Mouse (Mus musculus) heart, postnatal 0 days (tissue): ENCODE measurements around the gene Tmem98.

Experiments used
- CTCF ChIP-seq: IDR thresholded peaks from 2 replicates; pipeline ENCODE4 v1.5.1; 2016; ENCODE audit warnings: antibody characterized with exemption, control low read depth, low read depth
- EP300 ChIP-seq: IDR thresholded peaks from 2 replicates; pipeline ENCODE4 v1.6.1; 2016; ENCODE audit warnings: antibody characterized with exemption, low read depth

DNA sequence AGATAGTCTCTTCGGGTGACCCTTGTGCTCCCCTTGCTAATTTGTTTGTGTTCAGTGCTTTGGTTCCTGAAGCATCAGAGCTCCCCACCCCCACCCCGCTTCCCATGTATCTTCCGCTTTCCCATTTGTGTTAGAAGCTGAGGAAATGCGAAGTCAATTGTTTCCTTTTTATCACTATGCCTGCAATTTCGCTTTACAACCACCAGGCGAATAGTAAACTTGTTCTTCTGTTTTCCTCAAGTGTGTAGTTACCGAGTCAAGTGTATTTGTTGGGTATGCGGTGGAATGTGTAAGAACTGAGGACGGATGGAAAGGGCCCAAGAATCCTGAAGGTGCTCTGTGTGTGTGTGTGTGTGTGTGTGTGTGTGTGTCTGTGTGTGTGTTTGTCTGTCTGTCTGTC lies 11.8 kb downstream of the Tmem98 start:
- TF ChIP-seq EP300 (no peak), CTCF (0 out of 2 replicates have a peak, but pooled peaks have one; percentile 17)
